Mouse (Mus musculus) erythroblast, embryonic 14.5 days (primary cell): ENCODE measurements around the gene Atxn1. TPM values are rescaled to one million over a fixed set of nuclear protein-coding genes. Genes with fewer than 3 reads are reported as not detected.

Experiments
- H3K27me3 ChIP-seq: 2 replicates; pipeline ENCODE4 v1.6.1; 2012; ENCODE audit warnings: inconsistent platforms; ENCODE audit not compliant: control insufficient read depth
- H3K36me3 ChIP-seq: 2 replicates; pipeline ENCODE4 v1.6.1; 2012; ENCODE audit warnings: mild to moderate bottlenecking, inconsistent platforms; ENCODE audit not compliant: control insufficient read depth
- H3K4me1 ChIP-seq: 2 replicates; pipeline ENCODE4 v1.6.1; 2012; ENCODE audit warnings: inconsistent platforms; ENCODE audit not compliant: control insufficient read depth
- H3K4me3 ChIP-seq: replicated peaks from 2 replicates; pipeline ENCODE3; 2012; ENCODE audit warnings: moderate library complexity, mild to moderate bottlenecking, inconsistent platforms
- H3K9me3 ChIP-seq: 2 replicates; pipeline ENCODE4 v1.6.1; 2012; ENCODE audit warnings: low read length, inconsistent platforms, mixed read lengths; ENCODE audit not compliant: control insufficient read depth
- GATA1 ChIP-seq: IDR thresholded peaks from 2 replicates; pipeline ENCODE4 v1.6.1; 2012; ENCODE audit warnings: low read length, inconsistent platforms, mixed read lengths
- TAL1 ChIP-seq: IDR thresholded peaks from 3 replicates; pipeline ENCODE4 v1.6.1; 2012; ENCODE audit warnings: low read length, inconsistent platforms, mixed read lengths
- polyA plus RNA-seq: library from polyadenylated mRNA; stranded (reverse); fragments of >175 nt; gene quantifications from 2 replicates; pipeline ENCODE4 v1.2.3, GENCODE M21; 2012

Atxn1 gene
- polyA plus RNA-seq, 1 experiment = 0.01 TPM

DNA sequence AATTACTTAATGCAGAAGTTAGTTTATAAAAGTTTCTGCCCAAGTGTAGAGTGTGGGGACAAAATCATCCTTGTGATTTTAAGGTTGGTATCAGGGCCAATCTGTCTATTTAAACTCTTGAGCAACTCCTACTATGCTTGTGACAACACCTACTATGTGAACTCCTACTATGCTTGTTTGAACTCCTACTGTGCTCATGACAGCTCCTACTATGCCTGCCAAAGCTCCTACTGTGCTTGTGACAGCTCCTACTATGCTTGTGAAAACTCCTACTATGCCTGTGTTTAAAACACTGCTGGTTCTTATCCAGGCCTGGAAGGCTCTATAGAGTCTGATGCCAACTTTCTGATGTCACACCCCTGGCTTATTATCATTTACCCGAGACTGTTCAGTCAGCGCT lies 292.2 kb downstream of the Atxn1 start:
- TF ChIP-seq TAL1 (no peak), GATA1 (no peak)
- Histone ChIP-seq H3K4me1 (no peaks in the 10 kb centered on the region), H3K36me3 (no peaks in the 10 kb centered on the region), H3K27me3 (no peaks in the 10 kb centered on the region), H3K4me3 (no peak overlapping the region), H3K9me3 (no peaks in the 10 kb centered on the region)

GRCm38 (mm10) chr13:45669969-45670368 lies 294.8 kb downstream of the Atxn1 start:
- H3K27me3 ChIP-seq = no peaks in the 10 kb centered on the region
- no peaks in the 10 kb centered on the region for H3K9me3 ChIP-seq
- no peak overlapping the region for H3K4me3 ChIP-seq
- no peaks in the 10 kb centered on the region for H3K36me3 ChIP-seq
- H3K4me1 ChIP-seq = no peaks in the 10 kb centered on the region
- no peak for TF ChIP-seq TAL1
- no peak for TF ChIP-seq GATA1

- no peak overlapping the region for H3K4me3 ChIP-seq
- TF ChIP-seq GATA1 (no peak), TAL1 (no peak)
- H3K9me3 ChIP-seq = no peaks in the 10 kb centered on the region
- H3K36me3 ChIP-seq = no peaks in the 10 kb centered on the region
- H3K27me3 ChIP-seq = no peaks in the 10 kb centered on the region
- no peaks in the 10 kb centered on the region for H3K4me1 ChIP-seq
Measured at GRCm38 (mm10) chr13:45662852-45663251, 302.0 kb downstream of the Atxn1 start.

- Histone ChIP-seq H3K4me3 (no peak overlapping the region), H3K27me3 (no peaks in the 10 kb centered on the region), H3K9me3 (no peaks in the 10 kb centered on the region), H3K4me1 (no peaks in the 10 kb centered on the region), H3K36me3 (no peaks in the 10 kb centered on the region)
- TF ChIP-seq GATA1 (no peak), TAL1 (no peak)
Measured at GRCm38 (mm10) chr13:45662216-45662615, 302.6 kb downstream of the Atxn1 start.

- Histone ChIP-seq H3K4me3 (no peak overlapping the region), H3K4me1 (no peaks in the 10 kb centered on the region), H3K27me3 (no peaks in the 10 kb centered on the region), H3K9me3 (no peaks in the 10 kb centered on the region), H3K36me3 (no peaks in the 10 kb centered on the region)
- no peak for TF ChIP-seq GATA1
- TF ChIP-seq TAL1 = no peak
Measured at GRCm38 (mm10) chr13:45661283-45662185, 303.3 kb downstream of the Atxn1 start.

GRCm38 (mm10) chr13:45659813-45660212 lies 305.0 kb downstream of the Atxn1 start:
- TF ChIP-seq TAL1 (no peak), GATA1 (no peak)
- no peaks in the 10 kb centered on the region for H3K9me3 ChIP-seq
- H3K36me3 ChIP-seq = no peaks in the 10 kb centered on the region
- H3K27me3 ChIP-seq = no peaks in the 10 kb centered on the region
- no peak overlapping the region for H3K4me3 ChIP-seq
- no peaks in the 10 kb centered on the region for H3K4me1 ChIP-seq

DNA sequence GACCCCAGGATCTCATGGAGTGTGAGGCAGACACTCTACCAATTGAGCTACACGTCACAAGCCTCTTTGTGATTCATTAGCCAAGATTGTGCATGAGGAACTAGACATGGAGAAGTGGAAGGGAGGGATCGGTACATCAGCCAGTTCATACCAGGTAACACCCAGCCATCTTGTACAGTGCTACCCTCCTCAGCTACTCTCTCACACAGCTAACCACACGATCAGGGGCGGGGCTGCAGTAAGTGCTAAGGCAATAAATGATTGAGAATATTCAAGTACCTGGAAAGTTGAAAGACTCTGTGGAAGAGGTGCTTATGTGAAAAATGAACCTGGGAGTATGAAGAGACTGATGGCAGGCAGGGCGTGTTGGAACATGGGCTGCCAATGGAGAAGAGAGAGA lies 306.5 kb downstream of the Atxn1 start:
- no peaks in the 10 kb centered on the region for H3K27me3 ChIP-seq
- TF ChIP-seq GATA1 (no peak), TAL1 (no peak)
- H3K36me3 ChIP-seq = no peaks in the 10 kb centered on the region
- no peak overlapping the region for H3K4me3 ChIP-seq
- no peaks in the 10 kb centered on the region for H3K9me3 ChIP-seq
- no peaks in the 10 kb centered on the region for H3K4me1 ChIP-seq

GRCm38 (mm10) chr13:45657176-45657575 lies 307.6 kb downstream of the Atxn1 start:
- Histone ChIP-seq H3K36me3 (no peaks in the 10 kb centered on the region), H3K4me3 (no peak overlapping the region), H3K9me3 (no peaks in the 10 kb centered on the region), H3K4me1 (no peaks in the 10 kb centered on the region), H3K27me3 (no peaks in the 10 kb centered on the region)
- no peak for TF ChIP-seq TAL1
- TF ChIP-seq GATA1 = no peak

DNA sequence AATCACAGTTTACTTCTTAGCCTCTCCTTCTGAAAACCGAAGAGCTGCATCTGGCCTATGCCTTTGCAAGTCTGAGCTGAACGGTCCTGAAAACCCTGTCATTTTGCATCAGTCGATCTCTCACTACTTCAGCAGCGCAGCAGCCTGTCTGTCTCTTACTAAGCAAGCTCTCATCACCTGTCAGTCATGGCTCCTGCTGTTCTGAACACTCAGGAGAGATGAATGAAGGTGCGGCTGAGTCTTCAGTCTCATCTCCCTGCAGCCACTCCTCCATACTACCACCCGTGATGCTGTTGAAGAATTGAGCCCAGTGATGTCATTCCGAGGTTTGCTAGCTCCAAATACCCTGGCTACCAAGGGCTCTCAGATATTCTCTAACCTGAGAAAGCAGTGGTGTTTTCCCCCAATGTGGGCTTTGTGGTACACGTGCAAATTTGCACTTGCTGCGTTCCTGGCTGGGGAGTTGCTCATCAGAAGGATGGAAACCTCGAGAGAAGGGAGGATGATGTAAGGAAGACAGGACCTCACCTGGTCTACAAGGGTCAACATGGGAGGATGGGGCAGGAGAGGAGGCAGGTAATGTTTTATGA lies 313.1 kb downstream of the Atxn1 start:
- Histone ChIP-seq H3K27me3 (no peaks in the 10 kb centered on the region), H3K9me3 (peaks cover 3% of the 10 kb centered on the region; the same call in 1 of the 2 replicates), H3K36me3 (no peaks in the 10 kb centered on the region), H3K4me3 (no peak overlapping the region), H3K4me1 (no peaks in the 10 kb centered on the region)
- TF ChIP-seq GATA1 (no peak), TAL1 (no peak)
